Mouse (Mus musculus) lung, embryonic 14.5 days (tissue): ENCODE measurements around the gene Rap1b. TPM values are rescaled to one million over a fixed set of nuclear protein-coding genes. Genes with fewer than 3 reads are reported as not detected.
A peak's percentile ranks its signal among the peaks of the same experiment; 100 is the strongest.

Experiments
- ATAC-seq: fragments of 200-750 bp; cut with Nextera tagmentation; 2 replicates; pipeline ENCODE4 v1.8.0; 2017; ENCODE audit warnings: mild to moderate bottlenecking, moderate TSS enrichment, moderate library complexity; ENCODE audit not compliant: insufficient read depth
- DNase-seq: peaks from one replicate; pipeline ENCODE4 v3.0.0-alpha.2; 2015
- H3K27ac ChIP-seq: fragments of 300-500 bp; sonication (generic); 2 replicates; pipeline ENCODE4 v1.5.1; 2014; ENCODE audit warnings: low read depth, mild to moderate bottlenecking, moderate library complexity
- H3K27me3 ChIP-seq: fragments of 300-500 bp; sonication (generic); 2 replicates; pipeline ENCODE4 v1.6.1; 2014; ENCODE audit warnings: low read length, control low read depth; ENCODE audit not compliant: insufficient read depth
- H3K36me3 ChIP-seq: fragments of 300-500 bp; sonication (generic); 2 replicates; pipeline ENCODE4 v1.6.1; 2014; ENCODE audit warnings: control low read depth; ENCODE audit not compliant: insufficient read depth
- H3K4me1 ChIP-seq: fragments of 300-500 bp; sonication (generic); 2 replicates; pipeline ENCODE4 v1.6.1; 2014; ENCODE audit warnings: antibody characterized with exemption, control low read depth; ENCODE audit not compliant: insufficient read depth
- H3K4me2 ChIP-seq: fragments of 300-500 bp; sonication (generic); 2 replicates; pipeline ENCODE4 v1.6.1; 2014; ENCODE audit warnings: mild to moderate bottlenecking
- H3K4me3 ChIP-seq: fragments of 300-500 bp; sonication (generic); 2 replicates; pipeline ENCODE4 v1.5.1; 2014; ENCODE audit warnings: low read depth, low read length
- H3K9ac ChIP-seq: fragments of 300-500 bp; sonication (generic); 2 replicates; pipeline ENCODE4 v1.6.1; 2014
- H3K9me3 ChIP-seq: fragments of 300-500 bp; sonication (generic); 2 replicates; pipeline ENCODE4 v1.6.1; 2016; ENCODE audit warnings: low read depth, low read length, control low read depth
- CTCF ChIP-seq: IDR thresholded peaks from 2 replicates; pipeline ENCODE4 v1.5.1; 2016; ENCODE audit warnings: antibody characterized with exemption, low read depth
- WGBS: fragments of 180-500 bp; shearing (Covaris S2); extraction: QIAGEN DNeasy Blood & Tissue Kit; methylation state at CpG from one replicate; pipeline ENCODE4 v1.1.7; 2014; 5-methylcytosine and 5-hydroxymethylcytosine counted together
- polyA plus RNA-seq: library from polyadenylated mRNA; unstranded; fragments of >200 nt; fragmentation: Nextera tagmentation; extraction: Ambion mirVana; gene quantifications from 2 replicates; pipeline ENCODE4 v1.2.1, GENCODE M21; 2014

Gene Rap1b
- polyA plus RNA-seq, 1 experiment from 2014 or later = 214 TPM

GRCm38 (mm10) chr10:117844782-117845596, 846 bp downstream of the Rap1b start:
- no peak for TF ChIP-seq CTCF
- peak overlapping the region; percentile 98 for H3K9ac ChIP-seq
- peak overlapping the region; percentile 98 for H3K27ac ChIP-seq
- peak; percentile 79 for DNase-seq
- peak overlapping the region; percentile 87 for H3K4me3 ChIP-seq
- H3K9me3 ChIP-seq = no peaks in the 10 kb centered on the region
- 1% methylated on average over 45 of the region's 52 CpGs for WGBS
- peak overlapping the region; percentile 67 for H3K4me2 ChIP-seq
- H3K27me3 ChIP-seq = no peaks in the 10 kb centered on the region
- H3K36me3 ChIP-seq = no peaks in the 10 kb centered on the region
- peak; percentile 47 for ATAC-seq
- H3K4me1 ChIP-seq = peaks cover 9% of the 10 kb centered on the region

DNA sequence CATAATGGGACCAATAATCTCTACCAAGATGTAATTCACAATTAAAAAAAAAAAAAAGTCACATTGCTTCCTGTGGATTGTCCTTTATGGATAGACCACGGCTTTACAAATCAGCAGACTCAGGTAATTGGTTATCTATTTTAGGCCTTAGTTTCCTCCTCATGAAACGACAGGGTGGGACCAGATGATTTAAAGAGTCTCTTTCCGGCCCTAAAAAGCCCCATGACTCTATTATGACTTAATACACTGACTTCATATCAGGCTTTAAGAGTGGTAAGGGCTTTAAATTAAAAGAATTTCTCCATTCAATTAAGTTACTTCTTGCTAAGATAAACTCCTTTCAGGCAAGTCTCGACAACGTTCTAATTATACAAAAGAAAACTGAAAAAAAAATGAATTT, 1.6 kb downstream of the Rap1b start:
- WGBS = 15% methylated on average over 5 of the region's 5 CpGs
- no peak overlapping the region for H3K27ac ChIP-seq

GRCm38 (mm10) chr10:117843690-117844089, 2.1 kb downstream of the Rap1b start:
- Histone ChIP-seq H3K9ac (no peak overlapping the region), H3K27me3 (no peaks in the 10 kb centered on the region), H3K4me3 (peak overlapping the region; percentile 87), H3K36me3 (no peaks in the 10 kb centered on the region), H3K27ac (no peak overlapping the region), H3K9me3 (no peaks in the 10 kb centered on the region), H3K4me2 (peak overlapping the region; percentile 67), H3K4me1 (peaks cover 9% of the 10 kb centered on the region)
- DNase-seq (no peak), ATAC-seq (no peak)
- TF ChIP-seq CTCF = no peak
- 56% methylated on average over 5 of the region's 5 CpGs for WGBS

More for the DNA sequence above, 1.6 kb downstream of the Rap1b start:
- Histone ChIP-seq H3K4me3 (peak overlapping the region; percentile 87), H3K4me1 (peaks cover 9% of the 10 kb centered on the region), H3K4me2 (peak overlapping the region; percentile 67), H3K27me3 (no peaks in the 10 kb centered on the region), H3K36me3 (no peaks in the 10 kb centered on the region), H3K9me3 (no peaks in the 10 kb centered on the region), H3K9ac (peak overlapping the region; percentile 98)
- no peak for TF ChIP-seq CTCF
- no peak for ATAC-seq
- DNase-seq = no peak

DNA sequence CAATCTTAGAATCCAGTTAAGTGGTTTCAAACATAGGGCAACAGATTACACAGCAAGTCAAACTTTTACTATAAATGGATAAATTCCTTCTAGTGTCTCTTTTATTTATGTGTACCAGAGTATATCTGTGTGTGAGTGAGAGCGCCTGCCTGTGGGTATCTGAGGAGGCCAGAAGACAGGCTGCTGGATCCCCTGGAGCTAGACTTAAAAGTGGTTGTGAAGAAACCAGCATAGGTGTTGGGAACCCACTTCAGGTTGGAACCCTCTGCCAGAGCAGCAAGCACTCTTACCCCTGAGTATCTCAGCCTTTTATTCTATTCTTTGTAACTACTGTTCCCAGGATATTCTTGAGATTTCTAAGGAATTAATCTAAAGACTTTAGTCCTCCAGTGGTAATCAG, 4.1 kb downstream of the Rap1b start:
- H3K9ac ChIP-seq = no peak overlapping the region
- no peaks in the 10 kb centered on the region for H3K9me3 ChIP-seq
- no peak overlapping the region for H3K4me2 ChIP-seq
- H3K27ac ChIP-seq = no peak overlapping the region
- H3K4me3 ChIP-seq = no peak overlapping the region
- no peaks in the 10 kb centered on the region for H3K36me3 ChIP-seq
- peaks cover 5% of the 10 kb centered on the region for H3K4me1 ChIP-seq
- H3K27me3 ChIP-seq = no peaks in the 10 kb centered on the region
- DNase-seq = no peak
- 65% methylated on average over 1 of the region's 1 CpGs for WGBS
- TF ChIP-seq CTCF = no peak
- ATAC-seq = no peak

GRCm38 (mm10) chr10:117840431-117840995, 5.3 kb downstream of the Rap1b start:
- no peak overlapping the region for H3K4me3 ChIP-seq
- H3K27me3 ChIP-seq = no peaks in the 10 kb centered on the region
- no peaks in the 10 kb centered on the region for H3K9me3 ChIP-seq
- no peak overlapping the region for H3K27ac ChIP-seq
- H3K4me1 ChIP-seq = 0 out of 2 replicates have a peak, but pooled peaks cover 3% of the 10 kb centered on the region
- TF ChIP-seq CTCF = no peak
- no peak overlapping the region for H3K9ac ChIP-seq
- DNase-seq = no peak
- H3K36me3 ChIP-seq = no peaks in the 10 kb centered on the region
- no peak overlapping the region for H3K4me2 ChIP-seq
- ATAC-seq = no peak
- 80% methylated on average over 5 of the region's 5 CpGs for WGBS

GRCm38 (mm10) chr10:117839737-117840136, 6.1 kb downstream of the Rap1b start:
- no peaks in the 10 kb centered on the region for H3K27me3 ChIP-seq
- no peak for DNase-seq
- H3K4me2 ChIP-seq = no peak overlapping the region
- 0 out of 2 replicates have a peak, but pooled peaks cover 3% of the 10 kb centered on the region for H3K4me1 ChIP-seq
- no peaks in the 10 kb centered on the region for H3K36me3 ChIP-seq
- TF ChIP-seq CTCF = no peak
- no peak for ATAC-seq
- no peak overlapping the region for H3K9ac ChIP-seq
- no peaks in the 10 kb centered on the region for H3K9me3 ChIP-seq
- H3K4me3 ChIP-seq = no peak overlapping the region
- H3K27ac ChIP-seq = no peak overlapping the region
- 74% methylated on average over 3 of the region's 3 CpGs for WGBS

- TF ChIP-seq CTCF = peak; percentile 37
- no peak overlapping the region for H3K4me2 ChIP-seq
- no peak overlapping the region for H3K9ac ChIP-seq
- no peak overlapping the region for H3K27ac ChIP-seq
- H3K4me1 ChIP-seq = no peaks in the 10 kb centered on the region
- no peak overlapping the region for H3K4me3 ChIP-seq
- WGBS = 87% methylated on average over 3 of the region's 3 CpGs
- no peaks in the 10 kb centered on the region for H3K36me3 ChIP-seq
- DNase-seq (no peak), ATAC-seq (no peak)
- H3K27me3 ChIP-seq = no peaks in the 10 kb centered on the region
- no peaks in the 10 kb centered on the region for H3K9me3 ChIP-seq
Observed at GRCm38 (mm10) chr10:117838924-117839323, 6.9 kb downstream of the Rap1b start.
